Mouse (Mus musculus): Measurements from ENCODE around the gene Tmem120a. TPM values are rescaled to one million over a fixed set of nuclear protein-coding genes. Genes with fewer than 3 reads are reported as not detected.

Tmem120a gene
- total RNA-seq, 1 experiment: 38.7 TPM

DNA sequence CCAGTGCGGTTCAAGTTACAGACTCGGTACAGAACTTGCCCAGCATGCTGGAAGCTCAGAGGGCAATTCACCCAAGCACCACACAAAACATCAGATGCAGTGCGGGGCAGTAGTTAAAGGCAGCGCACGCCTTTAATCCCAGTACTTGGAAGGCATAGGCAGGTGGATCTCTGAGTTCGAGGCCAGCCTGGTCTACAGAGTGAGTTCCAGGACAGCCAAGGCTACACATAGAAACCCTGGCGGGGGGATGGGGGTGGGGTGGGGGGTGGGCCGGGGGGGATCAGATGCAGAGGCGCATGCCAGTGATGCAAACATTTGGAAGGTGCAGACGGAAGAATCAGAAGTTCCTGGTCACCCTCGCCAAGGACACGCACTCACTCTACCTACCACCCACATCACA, 494 bp upstream of the Tmem120a start:
- TF ChIP-seq MAFK (IDR thresholded peaks at IDR 0.05; ENCODE audit: insufficient read depth, low read depth, low read length) (no peak), CHD2 (IDR thresholded peaks at IDR 0.05; ENCODE audit: low read depth, low read length) (no peak), ZNF384 (IDR thresholded peaks at IDR 0.05; ENCODE audit: low read depth, low read length) (no peak), ZC3H11A (IDR thresholded peaks at IDR 0.05; ENCODE audit: borderline replicate concordance, low read depth, low read length) (no peak), HCFC1 (IDR thresholded peaks at IDR 0.05; ENCODE audit: borderline replicate concordance, insufficient read depth, low read length) (no peak)

DNA sequence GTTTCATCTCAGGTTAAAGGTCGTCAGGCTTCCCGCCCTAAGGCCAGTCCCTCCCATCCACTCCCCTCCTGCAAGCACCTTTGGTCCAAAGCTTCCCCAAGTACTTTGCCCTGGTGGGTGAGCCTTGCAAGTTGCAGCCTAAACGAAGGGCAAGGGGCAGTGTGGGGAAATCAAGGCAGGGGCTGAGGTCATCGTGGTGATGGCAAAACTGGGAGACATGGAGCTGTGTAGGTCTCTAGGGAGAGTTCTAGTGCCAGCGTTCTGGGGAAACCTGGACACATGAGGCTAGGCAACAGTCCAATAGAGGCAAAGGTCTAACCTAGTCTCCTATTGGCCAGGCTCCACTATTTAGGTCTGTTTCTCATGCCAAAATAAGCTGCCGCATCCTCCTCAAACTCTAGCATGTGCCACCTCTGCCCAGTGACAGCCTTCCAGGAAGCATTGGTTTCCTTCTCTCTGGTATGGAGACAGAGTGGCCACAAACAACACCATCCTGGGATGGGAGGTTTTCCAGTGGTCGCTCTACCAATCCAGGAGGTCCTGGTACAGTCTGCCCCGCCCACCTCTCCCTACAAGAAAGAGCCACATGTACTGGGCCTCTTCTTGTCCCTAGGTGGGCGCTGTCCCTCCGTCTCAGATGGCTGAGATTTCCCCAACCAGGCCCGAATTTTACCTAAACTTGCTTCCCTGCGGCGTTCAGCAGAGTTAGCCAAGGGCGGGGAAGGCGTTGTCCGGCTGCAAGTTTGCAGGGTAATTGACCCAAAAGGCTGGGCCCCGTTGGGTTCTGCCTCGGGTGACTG, 1.1 kb downstream of the Tmem120a start:
- Histone ChIP-seq H3K4me3 (ENCODE audit: insufficient read depth in 1 of 2, low read depth in 1 of 2, low read length in 2 of 2, poor library complexity in 1 of 2, severe bottlenecking in 1 of 2) (peak overlapping the region; percentile 74 to 91), H3K9ac (ENCODE audit: insufficient read depth, low read depth, low read length, poor library complexity, severe bottlenecking) (peak overlapping the region; percentile 71; the same call in 1 of the 2 replicates), H3K27ac (ENCODE audit: insufficient read depth, low read depth, low read length, poor library complexity, severe bottlenecking) (no peak overlapping the region), H3K9me3 (ENCODE audit: control insufficient read depth, insufficient read depth, low read depth, low read length) (no peaks in the 10 kb centered on the region), H3K4me1 (ENCODE audit: control insufficient read depth in 2 of 2, insufficient read depth in 2 of 2, low read length in 2 of 2, poor library complexity in 1 of 2) (peaks cover 7 to 9% of the 10 kb centered on the region in 2 experiments; a peak in 3 of 4 replicates), H3K36me3 (ENCODE audit: control insufficient read depth, insufficient read depth, low read length, poor library complexity, severe bottlenecking) (peaks cover 3% of the 10 kb centered on the region; the same call in 1 of the 2 replicates)
- TF ChIP-seq ZNF384 (IDR thresholded peaks at IDR 0.05; ENCODE audit: low read depth, low read length) (no peak), HCFC1 (IDR thresholded peaks at IDR 0.05; ENCODE audit: borderline replicate concordance, insufficient read depth, low read length) (no peak), ZC3H11A (IDR thresholded peaks at IDR 0.05; ENCODE audit: borderline replicate concordance, low read depth, low read length) (no peak), MAFK (IDR thresholded peaks at IDR 0.05; ENCODE audit: insufficient read depth, low read depth, low read length) (no peak), CHD2 (IDR thresholded peaks at IDR 0.05; ENCODE audit: low read depth, low read length) (no peak)
- DNase-seq (ENCODE audit: low read depth, low spot score): no peak
- in situ Hi-C loops (cut with MboI; ENCODE audit: low sequenced_read_pairs in 2 of 2, unreplicated experiment in 2 of 2): no loop called here

More for the DNA sequence above, 494 bp upstream of the Tmem120a start:
- no peak overlapping the region for H3K27ac ChIP-seq (ENCODE audit: insufficient read depth, low read depth, low read length, poor library complexity, severe bottlenecking)
- no peak for DNase-seq (ENCODE audit: low read depth, low spot score)
- peaks cover 4 to 9% of the 10 kb centered on the region in 2 experiments; a peak in 1 of 4 replicates for H3K4me1 ChIP-seq (ENCODE audit: control insufficient read depth in 2 of 2, insufficient read depth in 2 of 2, low read length in 2 of 2, poor library complexity in 1 of 2)
- in situ Hi-C loops (cut with MboI; ENCODE audit: low sequenced_read_pairs in 2 of 2, unreplicated experiment in 2 of 2): no loop called here
- peak overlapping the region; percentile 35; the same call in 1 of the 2 replicates for H3K9ac ChIP-seq (ENCODE audit: insufficient read depth, low read depth, low read length, poor library complexity, severe bottlenecking)
- peaks cover 3% of the 10 kb centered on the region; the same call in 1 of the 2 replicates for H3K36me3 ChIP-seq (ENCODE audit: control insufficient read depth, insufficient read depth, low read length, poor library complexity, severe bottlenecking)
- H3K4me3 ChIP-seq (ENCODE audit: insufficient read depth in 1 of 2, low read depth in 1 of 2, low read length in 2 of 2, poor library complexity in 1 of 2, severe bottlenecking in 1 of 2): peak overlapping the region; percentile 8 to 91; a peak in 3 of 4 replicates
- no peaks in the 10 kb centered on the region for H3K9me3 ChIP-seq (ENCODE audit: control insufficient read depth, insufficient read depth, low read depth, low read length)

DNA sequence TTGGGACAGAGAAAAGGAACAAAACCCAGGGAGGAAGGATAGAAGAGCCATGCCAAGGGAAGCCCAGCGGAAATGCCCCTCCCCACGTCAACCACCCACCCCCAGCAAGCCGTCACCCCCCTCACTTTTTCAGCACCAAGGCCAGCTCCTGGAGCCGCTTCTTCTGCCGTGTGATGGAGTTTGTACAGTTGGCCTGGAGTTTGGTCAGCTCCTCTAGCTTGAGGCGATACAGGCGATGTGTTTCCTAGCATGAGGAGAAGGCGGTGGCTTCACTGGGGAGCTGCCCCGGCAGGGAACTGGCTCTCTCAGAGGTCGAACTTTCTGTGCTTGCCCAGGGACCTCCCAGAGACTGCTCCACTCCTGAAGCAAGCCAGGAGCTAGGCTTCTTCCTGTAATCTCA, 2.1 kb downstream of the Tmem120a start:
- TF ChIP-seq MAFK (IDR thresholded peaks at IDR 0.05; ENCODE audit: insufficient read depth, low read depth, low read length): no peak
- no peak for TF ChIP-seq CHD2 (IDR thresholded peaks at IDR 0.05; ENCODE audit: low read depth, low read length)
- no peak for TF ChIP-seq ZNF384 (IDR thresholded peaks at IDR 0.05; ENCODE audit: low read depth, low read length)
- TF ChIP-seq HCFC1 (IDR thresholded peaks at IDR 0.05; ENCODE audit: borderline replicate concordance, insufficient read depth, low read length): no peak
- no peak for TF ChIP-seq ZC3H11A (IDR thresholded peaks at IDR 0.05; ENCODE audit: borderline replicate concordance, low read depth, low read length)
- DNase-seq (ENCODE audit: low read depth, low spot score): no peak
- Histone ChIP-seq H3K9me3 (ENCODE audit: control insufficient read depth, insufficient read depth, low read depth, low read length) (no peaks in the 10 kb centered on the region), H3K9ac (ENCODE audit: insufficient read depth, low read depth, low read length, poor library complexity, severe bottlenecking) (no peak overlapping the region), H3K36me3 (ENCODE audit: control insufficient read depth, insufficient read depth, low read length, poor library complexity, severe bottlenecking) (peaks cover 3% of the 10 kb centered on the region; the same call in 1 of the 2 replicates), H3K4me3 (ENCODE audit: insufficient read depth in 1 of 2, low read depth in 1 of 2, low read length in 2 of 2, poor library complexity in 1 of 2, severe bottlenecking in 1 of 2) (no peak overlapping the region), H3K4me1 (ENCODE audit: control insufficient read depth in 2 of 2, insufficient read depth in 2 of 2, low read length in 2 of 2, poor library complexity in 1 of 2) (peaks cover 7 to 11% of the 10 kb centered on the region in 2 experiments; a peak in 3 of 4 replicates), H3K27ac (ENCODE audit: insufficient read depth, low read depth, low read length, poor library complexity, severe bottlenecking) (no peak overlapping the region)
- in situ Hi-C loops (cut with MboI; ENCODE audit: low sequenced_read_pairs in 2 of 2, unreplicated experiment in 2 of 2): no loop called here

DNA sequence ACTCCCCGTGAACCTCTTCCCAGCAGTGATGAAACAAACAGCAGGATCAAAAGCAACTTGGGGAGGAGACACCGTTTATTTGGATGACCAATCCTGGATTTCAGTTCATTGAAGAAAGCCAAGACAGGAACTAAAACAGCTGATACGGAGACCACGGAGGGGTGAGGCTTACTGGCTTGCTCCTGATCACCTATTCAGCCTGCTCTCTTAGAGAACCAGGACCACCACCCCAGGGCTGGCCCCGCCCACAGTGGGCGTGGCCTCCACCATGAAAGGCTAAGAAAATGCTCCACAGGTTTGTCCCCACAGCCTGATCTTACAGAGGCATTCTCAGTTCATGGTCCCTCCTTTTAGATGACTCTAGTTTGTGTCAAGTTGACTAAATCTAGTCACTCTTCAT, 6.0 kb downstream of the Tmem120a start:
- H3K4me1 ChIP-seq (ENCODE audit: control insufficient read depth in 2 of 2, insufficient read depth in 2 of 2, low read length in 2 of 2, poor library complexity in 1 of 2): peaks cover 7 to 34% of the 10 kb centered on the region in 2 experiments
- peak; percentile 78 for DNase-seq (ENCODE audit: low read depth, low spot score)
- TF ChIP-seq ZC3H11A (IDR thresholded peaks at IDR 0.05; ENCODE audit: borderline replicate concordance, low read depth, low read length) (no peak), CHD2 (IDR thresholded peaks at IDR 0.05; ENCODE audit: low read depth, low read length) (no peak), MAFK (IDR thresholded peaks at IDR 0.05; ENCODE audit: insufficient read depth, low read depth, low read length) (no peak), HCFC1 (IDR thresholded peaks at IDR 0.05; ENCODE audit: borderline replicate concordance, insufficient read depth, low read length) (no peak), ZNF384 (IDR thresholded peaks at IDR 0.05; ENCODE audit: low read depth, low read length) (no peak)
- H3K27ac ChIP-seq (ENCODE audit: insufficient read depth, low read depth, low read length, poor library complexity, severe bottlenecking): no peak overlapping the region
- in situ Hi-C loops (cut with MboI; ENCODE audit: low sequenced_read_pairs in 2 of 2, unreplicated experiment in 2 of 2): no loop called here
- H3K9me3 ChIP-seq (ENCODE audit: control insufficient read depth, insufficient read depth, low read depth, low read length): no peaks in the 10 kb centered on the region
- no peak overlapping the region for H3K9ac ChIP-seq (ENCODE audit: insufficient read depth, low read depth, low read length, poor library complexity, severe bottlenecking)
- no peak overlapping the region for H3K4me3 ChIP-seq (ENCODE audit: insufficient read depth in 1 of 2, low read depth in 1 of 2, low read length in 2 of 2, poor library complexity in 1 of 2, severe bottlenecking in 1 of 2)
- peaks cover 28% of the 10 kb centered on the region for H3K36me3 ChIP-seq (ENCODE audit: control insufficient read depth, insufficient read depth, low read length, poor library complexity, severe bottlenecking)

All from ES-E14 (cell line).